Mouse (Mus musculus) cerebellum, adult 2 months (tissue): ENCODE measurements around the gene Fxr2.
A peak's percentile ranks its signal among the peaks of the same experiment; 100 is the strongest.

Experiments used
- CTCF ChIP-seq: fragments of 200-500 bp; IDR thresholded peaks from 2 replicates; pipeline ENCODE4 v1.5.1; 2011; ENCODE audit warnings: low read depth, mild to moderate bottlenecking, control low read depth, low read length, moderate library complexity, borderline replicate concordance; ENCODE audit not compliant: insufficient read depth
- POLR2A ChIP-seq: fragments of 200-500 bp; IDR thresholded peaks from 2 replicates; pipeline ENCODE4 v1.6.1; 2011; ENCODE audit warnings: low read length, control low read depth, borderline replicate concordance; ENCODE audit not compliant: insufficient read depth

- TF ChIP-seq POLR2A (no peak), CTCF (peak; percentile 81)
These were observed 22.7 kb downstream of the Fxr2 start, which contains the start of gene Sox15 for GRCm38 (mm10) chr11:69655264-69656064.
